Mouse (Mus musculus): ENCODE results near the gene Pax7. TPM values are rescaled to one million over a fixed set of nuclear protein-coding genes. Genes with fewer than 3 reads are reported as not detected.

The Pax7 gene
- total and polyA plus RNA-seq, 3 experiments, result not detected

DNA sequence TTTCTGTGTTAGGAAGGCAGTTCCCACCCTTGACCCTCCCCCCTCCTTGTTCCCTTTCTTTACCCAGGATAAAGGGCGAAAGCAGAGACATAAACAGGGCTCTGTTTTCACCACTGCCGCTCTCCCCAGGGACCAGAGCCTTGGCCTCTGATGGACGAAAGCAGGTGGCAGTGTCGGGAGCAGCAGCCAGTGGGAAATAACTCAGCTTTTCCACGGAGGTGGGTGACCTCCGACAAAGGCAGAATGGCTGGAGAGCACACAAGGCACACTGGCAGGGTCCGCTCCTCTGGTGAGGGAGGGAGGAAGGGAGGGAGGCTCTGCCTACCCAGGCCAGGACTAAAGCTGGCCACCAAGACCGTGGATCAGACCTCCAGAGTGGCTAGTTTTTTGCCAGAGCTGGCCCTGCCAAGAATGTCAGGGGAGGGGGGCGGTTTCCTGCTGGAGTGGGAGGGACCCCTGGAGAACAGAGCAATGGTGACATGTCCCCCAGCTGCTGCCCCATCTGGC is 62.1 kb downstream of the Pax7 start:
- no peak overlapping the region for H3K4me2 ChIP-seq (ENCODE audit: insufficient read depth, low read depth, poor library complexity, severe bottlenecking)
- no peak for TF ChIP-seq TCF12 (IDR thresholded peaks at IDR 0.05; ENCODE audit: low read depth, low read length)
- no peak for TF ChIP-seq RCOR1 (conservative IDR thresholded peaks at IDR 0.05; ENCODE audit: low read depth, low read length)
- no peak for TF ChIP-seq SMC3 (IDR thresholded peaks at IDR 0.05; ENCODE audit: low read depth, low read length)
- TF ChIP-seq PAX5 (IDR thresholded peaks at IDR 0.05; ENCODE audit: low read length), result no peak
- TF ChIP-seq EP300 (IDR thresholded peaks at IDR 0.05; ENCODE audit: low read length), result no peak
- TF ChIP-seq ZC3H11A (IDR thresholded peaks at IDR 0.05; ENCODE audit: low read depth, low read length), result no peak
- TF ChIP-seq MAFK (IDR thresholded peaks at IDR 0.05; ENCODE audit: insufficient replicate concordance, low read length), result no peak
- no peak for TF ChIP-seq BHLHE40 (IDR thresholded peaks at IDR 0.05; ENCODE audit: low read depth, low read length)
- no peak for TF ChIP-seq ZMIZ1 (IDR thresholded peaks at IDR 0.05; ENCODE audit: low read depth, low read length)
- no peak for TF ChIP-seq ELF1 (IDR thresholded peaks at IDR 0.05; ENCODE audit: low read depth, low read length)
- no peak for TF ChIP-seq CHD2 (IDR thresholded peaks at IDR 0.05; ENCODE audit: low read length)
- no peak for TF ChIP-seq KAT2A (IDR thresholded peaks at IDR 0.05; ENCODE audit: insufficient replicate concordance, low read length)
- no peak for TF ChIP-seq USF1 (IDR thresholded peaks at IDR 0.05; ENCODE audit: low read depth, low read length)
- TF ChIP-seq JUN (IDR thresholded peaks at IDR 0.05; ENCODE audit: insufficient read depth, low read depth, low read length), result no peak
- no peak for TF ChIP-seq MYC (IDR thresholded peaks at IDR 0.05; ENCODE audit: low read depth, low read length)
- no peak overlapping the region for H3K9ac ChIP-seq (ENCODE audit: insufficient read depth, low read depth)
- H3K27me3 ChIP-seq (replicated peaks), result peaks cover 89% of the 10 kb centered on the region
- no peaks in the 10 kb centered on the region for H3K9me3 ChIP-seq (replicated peaks; ENCODE audit: low read length)
- H3K4me1 ChIP-seq (ENCODE audit: control insufficient read depth in 1 of 2, insufficient read depth in 2 of 2), result no peaks in the 10 kb centered on the region
- DNase-seq (ENCODE audit: extremely low read depth), result no peak
- no peak overlapping the region for H3K27ac ChIP-seq (ENCODE audit: insufficient read depth, low read depth)
- dilution Hi-C loops (cut with MboI; ENCODE audit: extremely low pct_ligation_motif_present, extremely low pct_unique_long_range_greater_than_20kb, low sequenced_read_pairs), result no loop called here
- no peak overlapping the region for H3K4me3 ChIP-seq (replicated peaks in 1 of 3; ENCODE audit: low read depth in 2 of 3, low read length in 2 of 3, poor library complexity in 1 of 3)
- no peaks in the 10 kb centered on the region for H3K36me3 ChIP-seq (replicated peaks in 1 of 2; ENCODE audit: control insufficient read depth in 1 of 2, insufficient read depth in 1 of 2, low read length in 1 of 2)
- in situ Hi-C loops (cut with MboI; ENCODE audit: low pct_ligation_motif_present, low pct_unique_long_range_greater_than_20kb, low sequenced_read_pairs), result no loop called here
- no peaks in the 10 kb centered on the region for H3K79me2 ChIP-seq (replicated peaks; ENCODE audit: control insufficient read depth, extremely low read depth, insufficient read depth, poor library complexity, severe bottlenecking)

- dilution Hi-C loops (cut with MboI; ENCODE audit: extremely low pct_ligation_motif_present, extremely low pct_unique_long_range_greater_than_20kb, low sequenced_read_pairs), result no loop called here
- H3K27me3 ChIP-seq (replicated peaks), result peaks cover 95% of the 10 kb centered on the region
- no peaks in the 10 kb centered on the region for H3K36me3 ChIP-seq (replicated peaks in 1 of 2; ENCODE audit: control insufficient read depth in 1 of 2, insufficient read depth in 1 of 2, low read length in 1 of 2)
- H3K9ac ChIP-seq (ENCODE audit: insufficient read depth, low read depth), result no peak overlapping the region
- no peak overlapping the region for H3K27ac ChIP-seq (ENCODE audit: insufficient read depth, low read depth)
- in situ Hi-C loops (cut with MboI; ENCODE audit: low pct_ligation_motif_present, low pct_unique_long_range_greater_than_20kb, low sequenced_read_pairs), result no loop called here
- TF ChIP-seq RAD21 (IDR thresholded peaks at IDR 0.05; ENCODE audit: low read depth, low read length) (no peak), USF1 (IDR thresholded peaks at IDR 0.05; ENCODE audit: low read depth, low read length) (no peak), USF2 (conservative IDR thresholded peaks at IDR 0.05; ENCODE audit: low read depth, low read length) (no peak), MXI1 (IDR thresholded peaks at IDR 0.05; ENCODE audit: low read depth, low read length) (no peak), CTCF (conservative IDR thresholded peaks at IDR 0.05 in 1 of 2, IDR thresholded peaks at IDR 0.05 in 1 of 2; ENCODE audit: low read depth in 2 of 2, low read length in 2 of 2) (no peak), ELF1 (IDR thresholded peaks at IDR 0.05; ENCODE audit: low read depth, low read length) (no peak), POLR2AphosphoS2 (IDR thresholded peaks at IDR 0.05; ENCODE audit: low read depth, low read length) (no peak), TCF12 (IDR thresholded peaks at IDR 0.05; ENCODE audit: low read depth, low read length) (no peak), HCFC1 (IDR thresholded peaks at IDR 0.05; ENCODE audit: low read depth, low read length) (no peak), MAX (IDR thresholded peaks at IDR 0.05; ENCODE audit: low read length) (no peak), MYC (IDR thresholded peaks at IDR 0.05; ENCODE audit: low read depth, low read length) (no peak)
- H3K4me1 ChIP-seq (ENCODE audit: control insufficient read depth in 1 of 2, insufficient read depth in 2 of 2), result no peaks in the 10 kb centered on the region
- H3K4me2 ChIP-seq (ENCODE audit: insufficient read depth, low read depth, poor library complexity, severe bottlenecking), result no peak overlapping the region
- H3K79me2 ChIP-seq (replicated peaks; ENCODE audit: control insufficient read depth, extremely low read depth, insufficient read depth, poor library complexity, severe bottlenecking), result no peaks in the 10 kb centered on the region
- no peak overlapping the region for H3K4me3 ChIP-seq (replicated peaks in 1 of 3; ENCODE audit: low read depth in 2 of 3, low read length in 2 of 3, poor library complexity in 1 of 3)
- DNase-seq (ENCODE audit: extremely low read depth), result no peak
- H3K9me3 ChIP-seq (replicated peaks; ENCODE audit: low read length), result no peaks in the 10 kb centered on the region
Observed at GRCm38 (mm10) chr4:139767823-139768222, 65.5 kb downstream of the Pax7 start.

Data from CH12.LX (cell line).